Mouse (Mus musculus) small intestine, adult 2 months (tissue): Measurements from ENCODE around the gene Pigr.

Source experiments
- CTCF ChIP-seq: fragments of 200-500 bp; IDR thresholded peaks from 2 replicates; pipeline ENCODE4 v1.5.1; 2012; ENCODE audit warnings: low read depth, mild to moderate bottlenecking, control low read depth, inconsistent platforms, low read length, moderate library complexity, mixed read lengths; ENCODE audit not compliant: insufficient replicate concordance, insufficient read length; ENCODE audit errors: extremely low read depth
- POLR2A ChIP-seq: fragments of 200-500 bp; IDR thresholded peaks from 2 replicates; pipeline ENCODE4 v1.6.1; 2012; ENCODE audit warnings: low read depth, mild to moderate bottlenecking, control low read depth, inconsistent platforms, low read length, moderate library complexity

- TF ChIP-seq CTCF = no peak
- no peak for TF ChIP-seq POLR2A
Observed at GRCm38 (mm10) chr1:130865541-130866221, 39.2 kb downstream of the Pigr start, which contains the start of gene Fcmr.
